Mouse (Mus musculus): Measurements from ENCODE around the gene Malsu1. TPM values are rescaled to one million over a fixed set of nuclear protein-coding genes. Genes with fewer than 3 reads are reported as not detected.
A peak's percentile ranks its signal among the peaks of the same experiment; 100 is the strongest.

Malsu1 gene
- total RNA-seq, 2 experiments from 2014 or later, result 0.45 to 4.2 TPM

DNA sequence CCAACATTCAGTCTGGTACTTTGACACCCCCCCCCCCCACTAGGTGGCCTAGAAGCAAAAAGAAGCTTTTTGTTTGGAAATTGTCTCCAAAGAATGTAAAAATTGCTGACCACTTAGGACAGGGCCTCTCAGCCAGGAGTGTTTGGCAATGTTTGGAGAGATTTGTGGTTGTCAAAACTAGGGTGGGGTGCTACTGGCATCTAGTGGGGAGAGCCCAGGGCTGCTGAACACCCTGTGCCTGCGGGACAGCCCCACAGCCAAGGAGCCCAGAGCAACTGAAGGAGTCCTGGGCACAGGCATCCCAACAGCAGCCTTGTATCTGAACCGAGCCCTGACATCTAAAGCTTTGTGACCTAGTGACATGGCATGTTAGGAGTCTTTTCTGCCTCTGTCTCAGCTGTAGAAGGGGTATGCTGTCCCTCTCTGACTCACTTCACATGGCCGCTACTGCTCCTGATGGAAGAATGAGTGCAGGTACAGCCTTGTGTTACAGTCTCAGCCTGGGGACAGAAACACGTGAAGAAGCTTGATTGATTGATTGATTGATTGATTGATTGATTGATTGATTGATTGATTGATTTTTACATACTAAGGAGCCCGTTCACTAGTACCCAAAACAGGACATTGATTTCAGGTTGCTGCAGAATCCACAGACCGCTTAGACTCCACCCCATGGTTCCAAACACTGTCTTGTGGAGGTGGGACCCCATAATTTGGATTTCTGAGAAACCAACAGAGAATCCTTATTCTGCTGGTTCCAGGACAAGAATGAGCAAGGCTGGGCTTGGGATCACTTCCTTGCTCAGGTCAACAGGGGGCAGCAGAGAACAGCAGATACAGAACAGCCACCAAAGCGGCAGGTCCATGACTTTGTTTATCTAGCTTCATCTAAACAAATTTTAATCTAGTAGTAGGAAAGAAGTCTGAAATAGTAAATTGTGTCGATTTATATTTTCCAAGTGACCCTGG, 16.3 kb upstream of the Malsu1 start:
- ATAC-seq (replicated peaks; ENCODE audit: low FRiP score, poor library complexity, severe bottlenecking), result no peak

GRCm38 (mm10) chr6:49068361-49068760, 5.2 kb upstream of the Malsu1 start:
- no peak for ATAC-seq (replicated peaks; ENCODE audit: low FRiP score, poor library complexity, severe bottlenecking)

- 0 out of 2 replicates have a peak, but pooled peaks have one; percentile 36 for ATAC-seq (replicated peaks; ENCODE audit: low FRiP score, poor library complexity, severe bottlenecking)
Observed at GRCm38 (mm10) chr6:49074117-49074490, 509 bp downstream of the Malsu1 start.

DNA sequence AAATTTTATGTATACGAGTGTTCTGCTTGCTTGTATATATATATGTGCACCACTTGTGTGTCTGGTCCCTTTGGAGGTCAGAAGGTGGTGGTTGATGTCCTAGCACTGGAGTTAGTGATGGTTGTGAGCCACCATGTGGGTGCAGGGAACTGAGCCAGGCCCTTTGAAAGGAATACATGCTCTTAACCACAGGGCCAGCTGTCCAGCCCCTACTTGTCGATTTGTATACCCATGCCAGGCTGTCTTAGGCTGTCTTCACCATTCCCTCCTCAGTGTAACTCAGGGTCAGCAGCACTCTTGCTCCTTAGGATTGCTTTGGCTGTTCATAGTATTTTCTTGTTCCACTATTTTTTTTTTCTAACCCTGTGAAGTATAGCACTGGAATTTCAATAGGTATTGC, 4.3 kb downstream of the Malsu1 start:
- ATAC-seq (replicated peaks; ENCODE audit: low FRiP score, poor library complexity, severe bottlenecking), result no peak

GRCm38 (mm10) chr6:49079313-49079712, 5.7 kb downstream of the Malsu1 start:
- ATAC-seq (replicated peaks; ENCODE audit: low FRiP score, poor library complexity, severe bottlenecking), result no peak

- ATAC-seq (replicated peaks; ENCODE audit: low FRiP score, poor library complexity, severe bottlenecking), result no peak
Observed at GRCm38 (mm10) chr6:49083008-49083407, 9.4 kb downstream of the Malsu1 start.

DNA sequence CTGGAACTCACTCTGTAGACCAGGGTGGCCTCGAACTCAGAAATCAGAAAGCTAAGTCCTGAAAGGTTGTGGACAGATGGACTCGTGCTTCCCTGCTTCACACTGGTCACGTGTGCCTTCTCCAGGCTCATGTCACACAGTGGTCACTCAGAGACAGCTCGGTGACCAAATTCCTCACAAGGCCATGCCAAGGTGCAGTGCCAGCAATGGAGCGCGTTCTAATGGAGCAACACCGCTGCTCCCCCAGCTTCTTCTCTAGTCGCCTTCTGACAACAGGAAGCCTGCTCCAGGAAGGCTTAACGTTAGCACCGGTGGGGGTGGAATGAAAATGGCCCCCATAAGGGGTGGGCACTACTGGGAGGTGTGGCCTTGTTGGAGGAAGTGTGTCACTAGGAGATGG, 21.4 kb downstream of the Malsu1 start:
- ATAC-seq (replicated peaks; ENCODE audit: low FRiP score, poor library complexity, severe bottlenecking), result no peak

DNA sequence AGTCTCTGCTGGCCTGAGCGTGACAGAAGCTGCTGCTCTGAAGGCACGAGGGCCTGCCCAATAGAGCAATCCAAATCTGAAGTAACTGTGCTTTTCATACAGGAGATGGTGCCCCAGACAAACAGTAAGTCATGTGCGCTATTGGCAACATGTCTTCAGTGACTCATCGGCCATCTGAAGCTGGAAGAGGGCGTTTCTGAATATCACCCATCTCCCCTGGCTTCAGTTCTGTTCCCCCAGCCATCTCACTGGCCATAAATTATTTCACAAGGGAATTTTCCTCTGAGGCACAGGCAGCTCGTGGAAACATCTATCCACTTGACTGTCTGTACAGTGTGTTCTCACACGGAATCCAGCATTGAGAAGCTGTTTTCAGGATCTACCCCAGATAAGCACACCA, 22.8 kb downstream of the Malsu1 start:
- ATAC-seq (replicated peaks; ENCODE audit: low FRiP score, poor library complexity, severe bottlenecking), result no peak

DNA sequence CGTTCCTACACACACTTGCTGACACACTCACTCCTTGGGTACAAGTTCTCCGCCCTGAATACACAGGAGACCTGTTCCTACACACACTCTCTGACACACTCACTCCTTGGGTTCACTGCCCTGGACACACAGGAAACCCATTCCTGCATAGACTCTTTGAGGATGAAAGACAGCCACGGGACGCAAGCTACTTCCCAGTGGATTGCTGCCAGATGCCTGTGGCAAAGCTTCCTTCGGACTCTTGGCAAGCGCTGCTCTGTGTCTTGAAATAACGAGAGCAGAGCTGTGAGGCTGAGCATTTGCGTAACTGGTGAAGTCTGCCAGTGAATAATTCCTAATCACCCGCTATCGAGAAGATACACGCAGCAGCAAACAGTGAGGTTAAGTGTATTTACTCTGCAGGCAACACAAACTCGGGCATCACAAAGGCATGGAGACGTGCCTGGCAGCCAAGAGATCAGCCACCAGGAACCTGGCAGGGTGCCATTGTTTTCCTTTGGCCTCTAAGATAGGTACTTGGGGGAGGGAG, 23.4 kb downstream of the Malsu1 start:
- no peak for ATAC-seq (replicated peaks; ENCODE audit: low FRiP score, poor library complexity, severe bottlenecking)

- ATAC-seq (replicated peaks; ENCODE audit: low FRiP score, poor library complexity, severe bottlenecking), result no peak
Observed at GRCm38 (mm10) chr6:49097596-49098110, 24.1 kb downstream of the Malsu1 start.

DNA sequence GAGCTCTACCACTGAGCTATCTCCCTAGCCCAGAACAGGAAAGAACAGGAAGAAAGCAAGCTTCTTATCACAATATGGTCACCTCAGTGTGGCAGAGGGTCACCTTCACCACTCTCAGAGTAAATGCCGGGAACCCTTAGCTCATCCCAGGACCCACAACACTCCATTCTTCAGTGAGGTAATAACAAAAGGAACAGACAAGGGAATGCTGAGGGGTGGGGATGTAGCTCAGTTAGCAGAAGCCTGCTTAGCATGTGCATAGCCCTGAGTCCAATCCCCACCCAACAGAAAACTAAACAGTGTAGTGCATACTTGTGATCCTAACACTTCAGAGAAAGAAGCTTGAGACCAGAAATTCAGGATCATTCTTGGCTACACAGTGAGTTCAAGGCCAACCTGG, 25.5 kb downstream of the Malsu1 start:
- no peak for ATAC-seq (replicated peaks; ENCODE audit: low FRiP score, poor library complexity, severe bottlenecking)

DNA sequence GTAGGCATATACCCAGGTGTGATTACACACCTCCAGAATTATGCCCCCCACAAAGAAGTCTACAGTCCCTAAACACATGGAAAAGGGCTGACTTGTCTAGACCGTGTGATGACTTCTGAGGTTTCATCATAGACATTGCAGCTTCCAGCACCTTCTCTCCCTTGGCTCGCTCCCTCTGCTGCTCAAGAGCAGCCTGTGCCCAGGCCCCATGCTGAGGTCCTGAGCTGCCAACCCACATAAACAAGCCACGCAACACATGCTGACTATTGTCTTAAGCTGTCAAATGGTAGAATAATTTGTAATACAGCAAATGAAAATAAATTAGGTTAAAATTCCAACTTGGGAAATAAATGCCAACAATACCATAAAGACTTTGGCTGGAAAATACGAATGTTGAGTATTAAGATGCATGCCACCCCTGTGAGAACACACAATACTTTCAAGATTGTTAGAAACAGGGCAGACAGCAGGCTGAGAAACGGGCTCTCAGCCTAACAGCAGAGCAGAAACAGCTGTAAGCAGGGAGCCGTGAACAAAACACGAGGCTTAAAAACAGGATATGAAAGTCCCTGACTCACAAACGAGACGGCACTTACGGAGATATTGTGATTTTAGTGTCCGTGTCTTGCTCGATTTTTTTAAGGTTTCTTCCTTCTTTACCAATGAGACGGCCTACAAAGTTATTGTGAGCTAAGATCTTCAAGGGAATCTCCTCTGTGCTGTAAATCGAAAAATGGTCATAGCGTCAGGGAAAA, 33.3 kb downstream of the Malsu1 start:
- ATAC-seq (replicated peaks; ENCODE audit: low FRiP score, poor library complexity, severe bottlenecking), result no peak

GRCm38 (mm10) chr6:49109196-49109595, 35.6 kb downstream of the Malsu1 start:
- no peak for ATAC-seq (replicated peaks; ENCODE audit: low FRiP score, poor library complexity, severe bottlenecking)

- ATAC-seq (replicated peaks; ENCODE audit: low FRiP score, poor library complexity, severe bottlenecking), result no peak
Observed at GRCm38 (mm10) chr6:49113895-49114294, 40.3 kb downstream of the Malsu1 start.

- no peak for ATAC-seq (replicated peaks; ENCODE audit: low FRiP score, poor library complexity, severe bottlenecking)
Observed at GRCm38 (mm10) chr6:49114457-49114856, 40.9 kb downstream of the Malsu1 start.

DNA sequence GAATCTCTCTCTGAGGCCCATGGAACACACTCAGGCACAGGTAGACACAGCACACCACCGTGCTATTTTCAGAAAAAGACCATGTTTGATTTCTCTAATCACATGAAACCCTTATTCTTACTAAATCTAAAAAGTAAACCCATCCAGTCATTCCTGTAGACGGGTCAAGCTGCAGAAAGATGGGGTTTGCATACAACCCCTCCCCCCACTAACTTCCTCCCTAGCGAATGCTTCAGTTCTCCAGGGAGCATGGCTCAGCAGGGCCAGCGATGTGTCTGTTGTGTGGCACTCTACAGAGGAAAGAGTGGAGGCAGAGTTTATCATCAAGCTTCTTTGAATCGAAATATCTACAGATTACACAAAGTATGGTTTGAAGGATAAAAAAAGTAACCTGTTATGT, 42.0 kb downstream of the Malsu1 start:
- no peak for ATAC-seq (replicated peaks; ENCODE audit: low FRiP score, poor library complexity, severe bottlenecking)

GRCm38 (mm10) chr6:49116241-49116640, 42.6 kb downstream of the Malsu1 start:
- ATAC-seq (replicated peaks; ENCODE audit: low FRiP score, poor library complexity, severe bottlenecking), result no peak

GRCm38 (mm10) chr6:49118446-49118845, 44.9 kb downstream of the Malsu1 start:
- ATAC-seq (replicated peaks; ENCODE audit: low FRiP score, poor library complexity, severe bottlenecking), result no peak

DNA sequence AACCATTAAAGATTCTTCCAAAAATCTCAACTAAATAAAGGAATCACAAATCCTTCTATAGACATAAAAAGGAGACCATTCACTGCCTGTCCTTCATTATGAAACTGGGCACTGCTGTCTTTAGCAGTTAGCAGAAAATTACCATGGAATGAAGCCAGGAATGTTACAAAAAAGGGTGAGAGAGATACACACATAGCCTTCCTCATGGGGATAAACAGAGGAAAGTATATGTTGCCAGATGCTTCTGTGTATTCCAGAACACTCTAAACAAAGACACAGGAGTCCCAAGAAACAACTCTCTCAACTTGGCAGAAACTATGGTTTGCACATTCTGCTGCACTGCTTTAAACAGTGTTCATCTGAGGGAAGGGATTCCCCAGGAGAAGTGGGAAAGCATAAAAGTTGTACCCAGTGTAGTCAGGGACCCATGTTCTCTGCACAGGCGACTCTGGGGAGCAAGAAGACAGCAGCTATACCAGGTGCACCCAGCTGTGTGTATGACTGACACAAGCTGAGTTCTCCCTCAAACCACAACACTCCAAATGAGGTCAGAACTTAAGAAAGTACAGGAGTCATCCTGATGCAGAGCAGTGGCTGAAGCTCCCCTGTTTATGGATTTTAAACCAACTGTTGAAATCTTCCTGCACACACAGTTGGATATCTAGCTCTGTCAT, 46.0 kb downstream of the Malsu1 start:
- no peak for ATAC-seq (replicated peaks; ENCODE audit: low FRiP score, poor library complexity, severe bottlenecking)

GRCm38 (mm10) chr6:49120370-49120769, 46.8 kb downstream of the Malsu1 start:
- no peak for ATAC-seq (replicated peaks; ENCODE audit: low FRiP score, poor library complexity, severe bottlenecking)
